7 mouse cellular contexts compared by ENCODE assay signal in genomic region chr12:16717653-16718052, GRCm38 (mm10).
DNase-seq lines count a peak whose midpoint lies in the region; ATAC-seq and TF ChIP-seq lines count a peak whose summit lies in the region.

No protein-coding gene starts in this region.

- 68% methylated on average over 1 of the region's 1 CpGs for WGBS in limb, embryonic 14.5 days

- H3K4me3 ChIP-seq in limb, embryonic 14.5 days (replicated peaks; ENCODE audit: low read length), result no peak overlapping the region

- no peaks in the 10 kb centered on the region for H3K36me3 ChIP-seq in limb, embryonic 14.5 days (ENCODE audit: control insufficient read depth, insufficient read depth, low read length)
- H3K36me3 ChIP-seq in splenic B cell, adult 2 months (ENCODE audit: control insufficient read depth, insufficient read depth, low read length, poor library complexity, severe bottlenecking), result no peaks in the 10 kb centered on the region

- no peaks in the 10 kb centered on the region for H3K4me1 ChIP-seq in limb, embryonic 14.5 days (ENCODE audit: control insufficient read depth, insufficient read depth, low read length)

- no peaks in the 10 kb centered on the region for H3K27me3 ChIP-seq in limb, embryonic 14.5 days (ENCODE audit: control insufficient read depth, insufficient read depth, low read length)
- H3K27me3 ChIP-seq in splenic B cell, adult 2 months (ENCODE audit: control insufficient read depth, insufficient read depth, low read length, poor library complexity, severe bottlenecking), result no peaks in the 10 kb centered on the region; the same call in 1 of the 2 replicates

- intact Hi-C loops in left cerebral cortex, postnatal 25 days (cut with DNase I), result loop anchor here (1.0 to 10.0 kb wide), 2 partner anchors 88 to 297 kb away; partner anchors contain the start of gene 2410004P03Rik

- peak; percentile 17 to 41 for DNase-seq in left cerebral cortex, postnatal 25 days (ENCODE audit: low spot score in 2 of 2)
- DNase-seq in left cerebral cortex, adult 8-10 months (ENCODE audit: low spot score in 2 of 2), result no peak
- DNase-seq in MN1 (ENCODE audit: low spot score), result peak; percentile 42
- peak; percentile 35 for DNase-seq in brain, embryonic 14.5 days (ENCODE audit: low read depth)
- peak; percentile 9 to 20 for DNase-seq in frontal cortex, postnatal 25 days (ENCODE audit: low spot score in 2 of 2)
- DNase-seq in limb, embryonic 14.5 days (ENCODE audit: low spot score), result peak; percentile 23
- peak; percentile 39 for DNase-seq in splenic B cell, adult 2 months (ENCODE audit: low read depth, low spot score)

- ATAC-seq in limb, embryonic 14.5 days (ENCODE audit: low FRiP score, low read depth), result no peak

- H3K9me3 ChIP-seq in limb, embryonic 14.5 days (ENCODE audit: control insufficient read depth, low read length), result no peaks in the 10 kb centered on the region

- no peak overlapping the region for H3K9ac ChIP-seq in limb, embryonic 14.5 days (ENCODE audit: low read depth, low read length, severe bottlenecking)

- TF ChIP-seq CTCF in brain, embryonic 14.5 days (IDR thresholded peaks at IDR 0.05; ENCODE audit: borderline replicate concordance, extremely low read depth, insufficient read depth, insufficient read length), result peak; percentile 88

- no peak for TF ChIP-seq POLR2A in brain, embryonic 14.5 days (IDR thresholded peaks at IDR 0.05; ENCODE audit: borderline replicate concordance, extremely low read depth, insufficient read depth, insufficient read length, poor library complexity, severe bottlenecking)
- no peak for TF ChIP-seq POLR2A in limb, embryonic 14.5 days (IDR thresholded peaks at IDR 0.05; ENCODE audit: borderline replicate concordance, extremely low read depth, insufficient read depth, insufficient read length)

- no peak overlapping the region for H3K27ac ChIP-seq in limb, embryonic 14.5 days (replicated peaks; ENCODE audit: low read depth, low read length)

- no peak overlapping the region for H3K4me2 ChIP-seq in limb, embryonic 14.5 days (replicated peaks; ENCODE audit: low read depth, low read length, severe bottlenecking)

Comparison
In these comparisons a context has a peak if more than half of its experiments do, and no peak if none do; other contexts are left out.
1. DNase-seq: peak in left cerebral cortex, postnatal 25 days (2 of 2), MN1 (single experiment), brain, embryonic 14.5 days (single experiment), frontal cortex, postnatal 25 days (2 of 2), limb, embryonic 14.5 days (single experiment) and splenic B cell, adult 2 months (single experiment); none in left cerebral cortex, adult 8-10 months (0 of 2).